Mouse (Mus musculus): ENCODE data around the gene Jpt2. TPM values are rescaled to one million over a fixed set of nuclear protein-coding genes. Genes with fewer than 3 reads are reported as not detected.
A peak's percentile ranks its signal among the peaks of the same experiment; 100 is the strongest.

Jpt2 gene
- polyA plus RNA-seq, 1 experiment: 0.83 TPM

GRCm38 (mm10) chr17:24893276-24893675, 67.2 kb downstream of the Jpt2 start:
- Histone ChIP-seq H3K4me3 (replicated peaks) (peak overlapping the region; percentile 64), H3K36me3 (ENCODE audit: control insufficient read depth) (peaks cover 81% of the 10 kb centered on the region), H3K4me1 (ENCODE audit: control insufficient read depth) (peaks cover 79% of the 10 kb centered on the region)

DNA sequence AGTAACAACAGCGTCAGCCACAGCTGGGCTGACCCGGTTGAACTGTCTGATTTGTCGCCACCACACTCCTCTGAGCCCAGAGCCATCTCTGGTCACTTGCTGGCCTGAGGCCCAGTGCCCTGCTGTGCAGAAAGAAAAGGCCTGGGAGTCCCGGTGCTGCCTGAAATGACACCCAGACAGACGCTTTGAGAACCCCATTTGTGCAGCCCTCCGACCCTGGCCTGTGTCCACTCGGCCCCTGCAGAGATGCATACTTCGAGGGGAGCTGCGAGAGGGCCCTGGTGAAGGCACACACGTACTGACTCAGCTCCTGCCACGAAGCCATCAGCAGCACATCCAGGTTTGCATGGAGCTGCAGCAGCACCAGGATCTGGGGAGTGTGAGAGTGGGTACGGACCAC, 67.7 kb downstream of the Jpt2 start:
- no peak for TF ChIP-seq GATA1 (IDR thresholded peaks at IDR 0.05; ENCODE audit: low read length)
- TF ChIP-seq TAL1 (IDR thresholded peaks at IDR 0.05; ENCODE audit: low read length): no peak
- Histone ChIP-seq H3K27me3 (ENCODE audit: control insufficient read depth) (no peaks in the 10 kb centered on the region), H3K4me3 (replicated peaks) (peak overlapping the region; percentile 1), H3K4me1 (ENCODE audit: control insufficient read depth) (peaks cover 78% of the 10 kb centered on the region), H3K9me3 (ENCODE audit: control insufficient read depth, low read length) (no peaks in the 10 kb centered on the region), H3K36me3 (ENCODE audit: control insufficient read depth) (peaks cover 81% of the 10 kb centered on the region)

More at GRCm38 (mm10) chr17:24893276-24893675, 67.2 kb downstream of the Jpt2 start:
- no peak for TF ChIP-seq TAL1 (IDR thresholded peaks at IDR 0.05; ENCODE audit: low read length)
- TF ChIP-seq GATA1 (IDR thresholded peaks at IDR 0.05; ENCODE audit: low read length): no peak
- H3K9me3 ChIP-seq (ENCODE audit: control insufficient read depth, low read length): no peaks in the 10 kb centered on the region
- H3K27me3 ChIP-seq (ENCODE audit: control insufficient read depth): no peaks in the 10 kb centered on the region

GRCm38 (mm10) chr17:24891321-24891720, 69.2 kb downstream of the Jpt2 start:
- Histone ChIP-seq H3K9me3 (ENCODE audit: control insufficient read depth, low read length) (no peaks in the 10 kb centered on the region), H3K4me3 (replicated peaks) (no peak overlapping the region), H3K36me3 (ENCODE audit: control insufficient read depth) (peaks cover 72% of the 10 kb centered on the region), H3K4me1 (ENCODE audit: control insufficient read depth) (peaks cover 72% of the 10 kb centered on the region), H3K27me3 (ENCODE audit: control insufficient read depth) (no peaks in the 10 kb centered on the region)
- TF ChIP-seq TAL1 (IDR thresholded peaks at IDR 0.05; ENCODE audit: low read length): no peak
- no peak for TF ChIP-seq GATA1 (IDR thresholded peaks at IDR 0.05; ENCODE audit: low read length)

- Histone ChIP-seq H3K4me1 (ENCODE audit: control insufficient read depth) (peaks cover 70% of the 10 kb centered on the region), H3K4me3 (replicated peaks) (peak overlapping the region; percentile 17), H3K9me3 (ENCODE audit: control insufficient read depth, low read length) (no peaks in the 10 kb centered on the region), H3K27me3 (ENCODE audit: control insufficient read depth) (no peaks in the 10 kb centered on the region), H3K36me3 (ENCODE audit: control insufficient read depth) (peaks cover 73% of the 10 kb centered on the region)
- TF ChIP-seq TAL1 (IDR thresholded peaks at IDR 0.05; ENCODE audit: low read length) (no peak), GATA1 (IDR thresholded peaks at IDR 0.05; ENCODE audit: low read length) (no peak)
These were observed 70.1 kb downstream of the Jpt2 start for GRCm38 (mm10) chr17:24890151-24891092.

GRCm38 (mm10) chr17:24888862-24889261, 71.6 kb downstream of the Jpt2 start:
- Histone ChIP-seq H3K9me3 (ENCODE audit: control insufficient read depth, low read length) (no peaks in the 10 kb centered on the region), H3K4me1 (ENCODE audit: control insufficient read depth) (peaks cover 72% of the 10 kb centered on the region), H3K4me3 (replicated peaks) (peak overlapping the region; percentile 23), H3K27me3 (ENCODE audit: control insufficient read depth) (no peaks in the 10 kb centered on the region), H3K36me3 (ENCODE audit: control insufficient read depth) (peaks cover 82% of the 10 kb centered on the region)
- TF ChIP-seq TAL1 (IDR thresholded peaks at IDR 0.05; ENCODE audit: low read length): no peak
- TF ChIP-seq GATA1 (IDR thresholded peaks at IDR 0.05; ENCODE audit: low read length): no peak

Other genes starting within 250 kb of the Jpt2 start
- gene Rnf151, start 242.6 kb downstream of the Jpt2 start, polyA plus RNA-seq (2012): 0.19 TPM in 1 of 2 replicates, not detected in the other
- gene Rps2, start 242.6 kb downstream of the Jpt2 start, polyA plus RNA-seq (2012): 143 and 504 TPM in 2 replicates
- 104 and 106 TPM in 2 replicates for gene Ndufb10, start 236.2 kb downstream of the Jpt2 start, polyA plus RNA-seq (2012)
- not detected in 2 replicates for gene Rpl3l, start 232.9 kb downstream of the Jpt2 start, polyA plus RNA-seq (2012)
- 1.5 and 1.7 TPM in 2 replicates for gene Msrb1, start 224.0 kb downstream of the Jpt2 start, polyA plus RNA-seq (2012)
- gene Hs3st6, start 207.7 kb downstream of the Jpt2 start, polyA plus RNA-seq (2012): not detected in 2 replicates
- not detected in 2 replicates for gene Meiob, start 156.4 kb downstream of the Jpt2 start, polyA plus RNA-seq (2012)
- gene Hagh, start 120.5 kb downstream of the Jpt2 start, polyA plus RNA-seq (2012): 26.8 and 33.4 TPM in 2 replicates
- 2.3 and 2.9 TPM in 2 replicates for gene Fahd1, start 110.3 kb downstream of the Jpt2 start, polyA plus RNA-seq (2012)
- gene Igfals, start 94.7 kb downstream of the Jpt2 start, polyA plus RNA-seq (2012): not detected in 2 replicates
- 7.5 and 12.0 TPM in 2 replicates for gene Nubp2, start 74.3 kb downstream of the Jpt2 start, polyA plus RNA-seq (2012)
- 9.2 and 10.3 TPM in 2 replicates for gene Spsb3, start 74.0 kb downstream of the Jpt2 start, polyA plus RNA-seq (2012)
- gene Eme2, start 65.6 kb downstream of the Jpt2 start, polyA plus RNA-seq (2012): 1.7 and 1.8 TPM in 2 replicates
- gene Mrps34, start 65.6 kb downstream of the Jpt2 start, polyA plus RNA-seq (2012): 6.4 and 7.5 TPM in 2 replicates
- gene Nme3, start 64.2 kb downstream of the Jpt2 start, polyA plus RNA-seq (2012): 14.9 and 16.7 TPM in 2 replicates
- gene Mapk8ip3, start 23.7 kb downstream of the Jpt2 start, polyA plus RNA-seq (2012): 5.7 and 7.2 TPM in 2 replicates
- 1.1 and 1.5 TPM in 2 replicates for gene Cramp1l, start 55.1 kb upstream of the Jpt2 start, polyA plus RNA-seq (2012)
- gene Ift140, start 55.4 kb upstream of the Jpt2 start, polyA plus RNA-seq (2012): 0.97 and 1.0 TPM in 2 replicates
- not detected in 2 replicates for gene Tmem204, start 122.9 kb upstream of the Jpt2 start, polyA plus RNA-seq (2012)
- 2.0 and 3.1 TPM in 2 replicates for gene Telo2, start 155.3 kb upstream of the Jpt2 start, polyA plus RNA-seq (2012)
- not detected in 2 replicates for gene Ptx4, start 160.1 kb upstream of the Jpt2 start, polyA plus RNA-seq (2012)
- gene Clcn7, start 172.7 kb upstream of the Jpt2 start, polyA plus RNA-seq (2012): 2.0 and 2.1 TPM in 2 replicates
- gene Ccdc154, start 201.8 kb upstream of the Jpt2 start, polyA plus RNA-seq (2012): not detected in 2 replicates
- gene Gm38655, start 214.8 kb upstream of the Jpt2 start, polyA plus RNA-seq (2012): not detected in 2 replicates
- 2.0 and 2.1 TPM in 2 replicates for gene BC003965, start 223.9 kb upstream of the Jpt2 start, polyA plus RNA-seq (2012)
- 5.5 and 5.8 TPM in 2 replicates for gene Unkl, start 227.7 kb upstream of the Jpt2 start, polyA plus RNA-seq (2012)

Data from erythroblast, embryonic 14.5 days (primary cell).